Mouse (Mus musculus) embryo, embryonic 11.5 days (tissue): ENCODE results near the gene Tdrd1.

ENCODE experiments used
- DNase-seq: peaks from one replicate; pipeline ENCODE4 v3.0.0-alpha.2; 2012; ENCODE audit warnings: low read depth, low spot score

The Tdrd1 gene

GRCm38 (mm10) chr19:56828305-56828704 is 2.3 kb downstream of the Tdrd1 start:
- DNase-seq: no peak

- DNase-seq: no peak
These were observed 3.3 kb downstream of the Tdrd1 start for GRCm38 (mm10) chr19:56829267-56829666.

- DNase-seq: no peak
These were observed 4.2 kb downstream of the Tdrd1 start for GRCm38 (mm10) chr19:56830163-56830562.

GRCm38 (mm10) chr19:56835340-56835739 is 9.3 kb downstream of the Tdrd1 start:
- DNase-seq: no peak

- no peak for DNase-seq
These were observed 13.1 kb downstream of the Tdrd1 start for GRCm38 (mm10) chr19:56838942-56839706.

- no peak for DNase-seq
These were observed 17.0 kb downstream of the Tdrd1 start for GRCm38 (mm10) chr19:56842974-56843373.

GRCm38 (mm10) chr19:56852590-56852989 is 26.6 kb downstream of the Tdrd1 start:
- DNase-seq: no peak

GRCm38 (mm10) chr19:56856455-56856854 is 30.4 kb downstream of the Tdrd1 start:
- no peak for DNase-seq

- DNase-seq: no peak
These were observed 41.7 kb downstream of the Tdrd1 start for GRCm38 (mm10) chr19:56867701-56868100.

- DNase-seq: no peak
These were observed 48.0 kb downstream of the Tdrd1 start, which contains the start of gene Vwa2 for GRCm38 (mm10) chr19:56873816-56874600. TSS of gene Vwa2 (plus strand) at chr19:56874249.

GRCm38 (mm10) chr19:56874601-56875315 is 48.7 kb downstream of the Tdrd1 start:
- no peak for DNase-seq

- no peak for DNase-seq
These were observed 51.4 kb downstream of the Tdrd1 start for GRCm38 (mm10) chr19:56877364-56877763.

GRCm38 (mm10) chr19:56887879-56888278 is 61.9 kb downstream of the Tdrd1 start:
- no peak for DNase-seq

GRCm38 (mm10) chr19:56888654-56889053 is 62.6 kb downstream of the Tdrd1 start:
- DNase-seq: no peak

GRCm38 (mm10) chr19:56891438-56891837 is 65.4 kb downstream of the Tdrd1 start:
- DNase-seq: no peak

- DNase-seq: no peak
These were observed 66.6 kb downstream of the Tdrd1 start for GRCm38 (mm10) chr19:56892586-56892985.

- DNase-seq: no peak
These were observed 67.3 kb downstream of the Tdrd1 start for GRCm38 (mm10) chr19:56893326-56893725.

GRCm38 (mm10) chr19:56897654-56898053 is 71.6 kb downstream of the Tdrd1 start:
- no peak for DNase-seq

- no peak for DNase-seq
These were observed 78.1 kb downstream of the Tdrd1 start for GRCm38 (mm10) chr19:56904095-56904494.

- no peak for DNase-seq
These were observed 79.4 kb downstream of the Tdrd1 start for GRCm38 (mm10) chr19:56905395-56905794.

- DNase-seq: no peak
These were observed 81.8 kb downstream of the Tdrd1 start for GRCm38 (mm10) chr19:56907850-56908249.
